Mouse (Mus musculus): Measurements from ENCODE around the gene Nop2. TPM values are rescaled to one million over a fixed set of nuclear protein-coding genes. Genes with fewer than 3 reads are reported as not detected.

The Nop2 gene
- polyA plus RNA-seq, 1 experiment from 2014 or later: 48.6 TPM

- no peak overlapping the region; the same call in 1 of the 2 replicates for H3K4me2 ChIP-seq (ENCODE audit: low read length)
- peaks cover 8% of the 10 kb centered on the region for H3K4me1 ChIP-seq (ENCODE audit: control insufficient read depth, insufficient read depth, low read depth, low read length)
- H3K4me3 ChIP-seq (ENCODE audit: low read length): no peak overlapping the region
Observed at GRCm38 (mm10) chr6:125193390-125193789, 61.7 kb downstream of the Nop2 start.

More at GRCm38 (mm10) chr6:125193390-125193789, 61.7 kb downstream of the Nop2 start:
- H3K9me3 ChIP-seq (ENCODE audit: control insufficient read depth, low read length): no peaks in the 10 kb centered on the region
- H3K27ac ChIP-seq (ENCODE audit: low read depth, low read length): no peak overlapping the region
- H3K36me3 ChIP-seq (ENCODE audit: control insufficient read depth, insufficient read depth, low read length): peaks cover 9% of the 10 kb centered on the region; the same call in 1 of the 2 replicates
- WGBS: 80% methylated on average over 7 of the region's 7 CpGs
- H3K27me3 ChIP-seq (replicated peaks; ENCODE audit: control insufficient read depth, insufficient read depth, low read length): no peaks in the 10 kb centered on the region
- H3K9ac ChIP-seq (ENCODE audit: low read depth, low read length): no peak overlapping the region
- ATAC-seq: no peak

Small RNAs within 50 kb of the gene (microRNA-seq; reads per million reads assigned to microRNA genes)
- not detected for gene Mir7045

Other genes starting within 250 kb of the Nop2 start
- 0.26 and 0.27 TPM in 2 replicates for gene Cd4, start 243.7 kb upstream of the Nop2 start, polyA plus RNA-seq (2015; fragmentation: Nextera tagmentation; extraction: Ambion mirVana)
- 3.0 and 3.6 TPM in 2 replicates for gene Lag3, start 220.2 kb upstream of the Nop2 start, polyA plus RNA-seq (2015; fragmentation: Nextera tagmentation; extraction: Ambion mirVana)
- 609 and 678 TPM in 2 replicates for gene Ptms, start 211.8 kb upstream of the Nop2 start, polyA plus RNA-seq (2015; fragmentation: Nextera tagmentation; extraction: Ambion mirVana)
- 574 and 587 TPM in 2 replicates for gene Mlf2, start 200.5 kb upstream of the Nop2 start, polyA plus RNA-seq (2015; fragmentation: Nextera tagmentation; extraction: Ambion mirVana)
- gene Cops7a, start 166.4 kb upstream of the Nop2 start, polyA plus RNA-seq (2015; fragmentation: Nextera tagmentation; extraction: Ambion mirVana): 107 TPM in 2 replicates
- 67.4 and 77.9 TPM in 2 replicates for gene Pianp, start 135.2 kb upstream of the Nop2 start, polyA plus RNA-seq (2015; fragmentation: Nextera tagmentation; extraction: Ambion mirVana)
- 11.6 and 15.2 TPM in 2 replicates for gene Zfp384, start 122.8 kb upstream of the Nop2 start, polyA plus RNA-seq (2015; fragmentation: Nextera tagmentation; extraction: Ambion mirVana)
- 133 and 137 TPM in 2 replicates for gene Ing4, start 92.1 kb upstream of the Nop2 start, polyA plus RNA-seq (2015; fragmentation: Nextera tagmentation; extraction: Ambion mirVana)
- gene Acrbp, start 82.2 kb upstream of the Nop2 start, polyA plus RNA-seq (2015; fragmentation: Nextera tagmentation; extraction: Ambion mirVana): 18.2 and 20.9 TPM in 2 replicates
- gene Lpar5, start 64.0 kb upstream of the Nop2 start, polyA plus RNA-seq (2015; fragmentation: Nextera tagmentation; extraction: Ambion mirVana): 0.36 and 0.85 TPM in 2 replicates
- gene Chd4, start 35.9 kb upstream of the Nop2 start, polyA plus RNA-seq (2015; fragmentation: Nextera tagmentation; extraction: Ambion mirVana): 66.6 and 68.4 TPM in 2 replicates
- gene Iffo1, start 13.3 kb downstream of the Nop2 start, polyA plus RNA-seq (2015; fragmentation: Nextera tagmentation; extraction: Ambion mirVana): 20.3 and 21.9 TPM in 2 replicates
- 1,587 and 1,624 TPM in 2 replicates for gene Gapdh, start 34.6 kb downstream of the Nop2 start, polyA plus RNA-seq (2015; fragmentation: Nextera tagmentation; extraction: Ambion mirVana)
- gene Ncapd2, start 59.8 kb downstream of the Nop2 start, polyA plus RNA-seq (2015; fragmentation: Nextera tagmentation; extraction: Ambion mirVana): 37.7 and 50.2 TPM in 2 replicates
- gene Mrpl51, start 59.9 kb downstream of the Nop2 start, polyA plus RNA-seq (2015; fragmentation: Nextera tagmentation; extraction: Ambion mirVana): 140 and 154 TPM in 2 replicates
- 41.2 and 52.8 TPM in 2 replicates for gene Vamp1, start 83.6 kb downstream of the Nop2 start, polyA plus RNA-seq (2015; fragmentation: Nextera tagmentation; extraction: Ambion mirVana)
- 7.7 and 9.1 TPM in 2 replicates for gene Tapbpl, start 100.0 kb downstream of the Nop2 start, polyA plus RNA-seq (2015; fragmentation: Nextera tagmentation; extraction: Ambion mirVana)
- 1.1 and 1.4 TPM in 2 replicates for gene Cd27, start 105.1 kb downstream of the Nop2 start, polyA plus RNA-seq (2015; fragmentation: Nextera tagmentation; extraction: Ambion mirVana)
- 0.10 TPM in 1 of 2 replicates, not detected in the other for gene Tuba3a, start 154.1 kb downstream of the Nop2 start, polyA plus RNA-seq (2015; fragmentation: Nextera tagmentation; extraction: Ambion mirVana)
- gene Ltbr, start 182.0 kb downstream of the Nop2 start, polyA plus RNA-seq (2015; fragmentation: Nextera tagmentation; extraction: Ambion mirVana): 16.4 and 18.7 TPM in 2 replicates
- 0.69 and 0.70 TPM in 2 replicates for gene Scnn1a, start 188.8 kb downstream of the Nop2 start, polyA plus RNA-seq (2015; fragmentation: Nextera tagmentation; extraction: Ambion mirVana)
- 15.1 and 18.3 TPM in 2 replicates for gene Tnfrsf1a, start 217.5 kb downstream of the Nop2 start, polyA plus RNA-seq (2015; fragmentation: Nextera tagmentation; extraction: Ambion mirVana)
- gene Plekhg6, start 248.9 kb downstream of the Nop2 start, polyA plus RNA-seq (2015; fragmentation: Nextera tagmentation; extraction: Ambion mirVana): 0.30 and 0.41 TPM in 2 replicates